Mouse (Mus musculus) hindbrain, embryonic 12.5 days (tissue): ENCODE measurements around the gene Trhr2. TPM values are rescaled to one million over a fixed set of nuclear protein-coding genes. Genes with fewer than 3 reads are reported as not detected.
A peak's percentile ranks its signal among the peaks of the same experiment; 100 is the strongest.

Experiments used
- ATAC-seq: fragments of 200-750 bp; cut with Nextera tagmentation; 2 replicates; pipeline ENCODE4 v1.8.0; 2017; ENCODE audit warnings: moderate TSS enrichment; ENCODE audit not compliant: low FRiP score
- H3K27ac ChIP-seq: fragments of 300-500 bp; sonication (generic); 2 replicates; pipeline ENCODE4 v1.5.1; 2016; ENCODE audit warnings: mild to moderate bottlenecking
- H3K27me3 ChIP-seq: fragments of 300-500 bp; sonication (generic); 2 replicates; pipeline ENCODE4 v1.6.1; 2016; ENCODE audit warnings: mild to moderate bottlenecking
- H3K36me3 ChIP-seq: fragments of 300-500 bp; sonication (generic); 2 replicates; pipeline ENCODE4 v1.6.1; 2016; ENCODE audit warnings: mild to moderate bottlenecking
- H3K4me1 ChIP-seq: fragments of 300-500 bp; sonication (generic); 2 replicates; pipeline ENCODE4 v1.6.1; 2016
- H3K4me2 ChIP-seq: fragments of 300-500 bp; sonication (generic); replicated peaks from 2 replicates; pipeline ENCODE4 v1.6.1; 2016; ENCODE audit warnings: mild to moderate bottlenecking
- H3K4me3 ChIP-seq: fragments of 300-500 bp; sonication (generic); 2 replicates; pipeline ENCODE4 v1.5.1; 2016; ENCODE audit warnings: mild to moderate bottlenecking
- H3K9ac ChIP-seq: fragments of 300-500 bp; sonication (generic); 2 replicates; pipeline ENCODE4 v1.6.1; 2016; ENCODE audit warnings: mild to moderate bottlenecking, moderate library complexity
- H3K9me3 ChIP-seq: fragments of 300-500 bp; sonication (generic); replicated peaks from 2 replicates; pipeline ENCODE4 v1.6.1; 2016; ENCODE audit warnings: mild to moderate bottlenecking
- WGBS: fragments of 180-500 bp; shearing (Covaris S2); methylation state at CpG from one replicate; pipeline ENCODE4 v1.1.7; 2016; 5-methylcytosine and 5-hydroxymethylcytosine counted together
- polyA plus RNA-seq: library from polyadenylated mRNA; unstranded; fragments of >200 nt; fragmentation: Nextera tagmentation; extraction: Ambion mirVana; gene quantifications from 2 replicates; pipeline ENCODE4 v1.2.1, GENCODE M21; 2016

Trhr2 gene
- polyA plus RNA-seq, 1 experiment from 2014 or later = not detected

GRCm38 (mm10) chr8:122349357-122350297, 10.9 kb downstream of the Trhr2 start:
- no peak overlapping the region for H3K9ac ChIP-seq
- no peaks in the 10 kb centered on the region for H3K9me3 ChIP-seq
- ATAC-seq = no peak
- peaks cover 36% of the 10 kb centered on the region for H3K27me3 ChIP-seq
- H3K4me2 ChIP-seq = no peak overlapping the region
- no peak overlapping the region for H3K27ac ChIP-seq
- peaks cover 21% of the 10 kb centered on the region for H3K4me1 ChIP-seq
- no peak overlapping the region for H3K4me3 ChIP-seq
- no peaks in the 10 kb centered on the region for H3K36me3 ChIP-seq
- whole genome bisulfite sequencing = 42% methylated on average over 15 of the region's 15 CpGs

GRCm38 (mm10) chr8:122347811-122348552, 12.6 kb downstream of the Trhr2 start:
- no peaks in the 10 kb centered on the region for H3K9me3 ChIP-seq

GRCm38 (mm10) chr8:122345181-122346095, 15.1 kb downstream of the Trhr2 start:
- Histone ChIP-seq H3K9me3 (no peaks in the 10 kb centered on the region), H3K4me3 (no peak overlapping the region), H3K4me2 (no peak overlapping the region), H3K27me3 (peaks cover 65% of the 10 kb centered on the region), H3K9ac (peak overlapping the region; percentile 27; the same call in 1 of the 2 replicates), H3K4me1 (peaks cover 37% of the 10 kb centered on the region), H3K36me3 (no peaks in the 10 kb centered on the region), H3K27ac (no peak overlapping the region)
- WGBS = 52% methylated on average over 12 of the region's 12 CpGs
- ATAC-seq = no peak

More at GRCm38 (mm10) chr8:122347811-122348552, 12.6 kb downstream of the Trhr2 start:
- no peak overlapping the region for H3K27ac ChIP-seq
- peaks cover 38% of the 10 kb centered on the region for H3K4me1 ChIP-seq
- H3K9ac ChIP-seq = no peak overlapping the region
- peaks cover 51% of the 10 kb centered on the region for H3K27me3 ChIP-seq
- no peaks in the 10 kb centered on the region for H3K36me3 ChIP-seq
- H3K4me3 ChIP-seq = no peak overlapping the region
- ATAC-seq = no peak
- 71% methylated on average over 5 of the region's 5 CpGs for WGBS
- H3K4me2 ChIP-seq = no peak overlapping the region

GRCm38 (mm10) chr8:122344219-122344618, 16.3 kb downstream of the Trhr2 start:
- 3% methylated on average over 2 of the region's 5 CpGs for WGBS
- Histone ChIP-seq H3K27me3 (peaks cover 67% of the 10 kb centered on the region), H3K9me3 (no peaks in the 10 kb centered on the region), H3K36me3 (no peaks in the 10 kb centered on the region), H3K4me1 (peaks cover 28% of the 10 kb centered on the region), H3K4me2 (peak overlapping the region; percentile 47), H3K27ac (no peak overlapping the region), H3K9ac (0 out of 2 replicates have a peak overlapping the region, but pooled peaks have one; percentile 23), H3K4me3 (peak overlapping the region; percentile 14; the same call in 1 of the 2 replicates)
- ATAC-seq = peak; percentile 23; the same call in 1 of the 2 replicates

- peaks cover 28% of the 10 kb centered on the region for H3K4me1 ChIP-seq
- 3% methylated on average over 13 of the region's 14 CpGs for WGBS
- H3K4me3 ChIP-seq = peak overlapping the region; percentile 14; the same call in 1 of the 2 replicates
- H3K36me3 ChIP-seq = no peaks in the 10 kb centered on the region
- peak overlapping the region; percentile 43; the same call in 1 of the 2 replicates for H3K9ac ChIP-seq
- H3K27ac ChIP-seq = no peak overlapping the region
- H3K9me3 ChIP-seq = no peaks in the 10 kb centered on the region
- ATAC-seq = peak; percentile 17; the same call in 1 of the 2 replicates
- H3K27me3 ChIP-seq = peaks cover 71% of the 10 kb centered on the region
- H3K4me2 ChIP-seq = peak overlapping the region; percentile 47
Measured at GRCm38 (mm10) chr8:122343758-122344157, 16.8 kb downstream of the Trhr2 start.

- peak; percentile 33; the same call in 1 of the 2 replicates for ATAC-seq
- Histone ChIP-seq H3K4me3 (peak overlapping the region; percentile 14; the same call in 1 of the 2 replicates), H3K9ac (0 out of 2 replicates have a peak overlapping the region, but pooled peaks have one; percentile 43), H3K4me1 (peaks cover 28% of the 10 kb centered on the region), H3K27me3 (peaks cover 76% of the 10 kb centered on the region), H3K27ac (peak overlapping the region; percentile 17; the same call in 1 of the 2 replicates), H3K9me3 (no peaks in the 10 kb centered on the region), H3K4me2 (peak overlapping the region; percentile 47), H3K36me3 (no peaks in the 10 kb centered on the region)
- WGBS = 7% methylated on average over 11 of the region's 11 CpGs
Measured at GRCm38 (mm10) chr8:122343341-122343740, 17.2 kb downstream of the Trhr2 start.

- H3K27ac ChIP-seq = peak overlapping the region; percentile 17; the same call in 1 of the 2 replicates
- H3K4me1 ChIP-seq = peaks cover 28% of the 10 kb centered on the region
- 0 out of 2 replicates have a peak overlapping the region, but pooled peaks have one; percentile 14 for H3K4me3 ChIP-seq
- H3K9ac ChIP-seq = no peak overlapping the region
- no peaks in the 10 kb centered on the region for H3K9me3 ChIP-seq
- ATAC-seq = no peak
- no peaks in the 10 kb centered on the region for H3K36me3 ChIP-seq
- peak overlapping the region; percentile 47 for H3K4me2 ChIP-seq
- H3K27me3 ChIP-seq = peaks cover 79% of the 10 kb centered on the region
- 6% methylated on average over 9 of the region's 9 CpGs for WGBS
Measured at GRCm38 (mm10) chr8:122342806-122343209, 17.7 kb downstream of the Trhr2 start.

- peaks cover 28% of the 10 kb centered on the region for H3K4me1 ChIP-seq
- no peak overlapping the region for H3K4me3 ChIP-seq
- H3K9me3 ChIP-seq = no peaks in the 10 kb centered on the region
- WGBS = 46% methylated on average over 5 of the region's 5 CpGs
- no peak for ATAC-seq
- H3K36me3 ChIP-seq = no peaks in the 10 kb centered on the region
- H3K9ac ChIP-seq = no peak overlapping the region
- H3K27ac ChIP-seq = no peak overlapping the region
- H3K27me3 ChIP-seq = peaks cover 80% of the 10 kb centered on the region
- H3K4me2 ChIP-seq = no peak overlapping the region
Measured at GRCm38 (mm10) chr8:122342362-122342761, 18.2 kb downstream of the Trhr2 start.

- no peaks in the 10 kb centered on the region for H3K9me3 ChIP-seq
- 87% methylated on average over 6 of the region's 6 CpGs for WGBS
- no peak overlapping the region for H3K4me2 ChIP-seq
- no peaks in the 10 kb centered on the region for H3K36me3 ChIP-seq
- no peak overlapping the region for H3K27ac ChIP-seq
- no peak for ATAC-seq
- no peak overlapping the region for H3K4me3 ChIP-seq
- H3K4me1 ChIP-seq = peaks cover 28% of the 10 kb centered on the region
- H3K9ac ChIP-seq = no peak overlapping the region
- peaks cover 83% of the 10 kb centered on the region for H3K27me3 ChIP-seq
Measured at GRCm38 (mm10) chr8:122341790-122342189, 18.8 kb downstream of the Trhr2 start.

GRCm38 (mm10) chr8:122340761-122341160, 19.8 kb downstream of the Trhr2 start:
- Histone ChIP-seq H3K4me1 (peaks cover 37% of the 10 kb centered on the region), H3K9ac (no peak overlapping the region), H3K9me3 (no peaks in the 10 kb centered on the region), H3K36me3 (no peaks in the 10 kb centered on the region), H3K4me2 (no peak overlapping the region), H3K4me3 (no peak overlapping the region), H3K27me3 (peaks cover 87% of the 10 kb centered on the region), H3K27ac (no peak overlapping the region)
- no peak for ATAC-seq
- 84% methylated on average over 3 of the region's 3 CpGs for WGBS

GRCm38 (mm10) chr8:122338852-122339251, 21.7 kb downstream of the Trhr2 start:
- no peak overlapping the region for H3K27ac ChIP-seq
- no peak overlapping the region for H3K4me3 ChIP-seq
- no peak overlapping the region for H3K9ac ChIP-seq
- no peaks in the 10 kb centered on the region for H3K9me3 ChIP-seq
- H3K36me3 ChIP-seq = no peaks in the 10 kb centered on the region; the same call in 1 of the 2 replicates
- H3K4me1 ChIP-seq = peaks cover 30% of the 10 kb centered on the region
- 61% methylated on average over 6 of the region's 6 CpGs for WGBS
- no peak for ATAC-seq
- H3K27me3 ChIP-seq = peaks cover 90% of the 10 kb centered on the region
- no peak overlapping the region for H3K4me2 ChIP-seq
